Mouse (Mus musculus) left cerebral cortex, postnatal 25 days (tissue): Measurements from ENCODE around the gene Ctbs. TPM values are rescaled to one million over a fixed set of nuclear protein-coding genes. Genes with fewer than 3 reads are reported as not detected.
"Not testable (repeated sequence)": the region's sequence is repeated elsewhere in the genome, so short reads cannot be mapped to it uniquely, and the experiment has no call there.

Experiments
- DNase-seq, 2 experiments: peaks; one replicate each; pipeline ENCODE4 v3.0.0; 2022; ENCODE audit warnings: low spot score in 2 of 2, mixed read lengths in 1 of 2
- intact Hi-C: fragments of 180-260 bp; cut with DNase I; formaldehyde crosslinking; loops from one replicate; pipeline ENCODE4 v1.15.1; 2025
- total RNA-seq, 2 experiments: library from RNA; stranded (reverse); gene quantifications; 2 replicates each; pipeline ENCODE4 v1.2.3; 2021

The Ctbs gene
- total RNA-seq, 2 experiments from 2014 or later, result 6.3 to 8.4 TPM

- no peak for DNase-seq
- intact Hi-C loops, result no loop called here
These were observed 23.7 kb upstream of the Ctbs start for GRCm38 (mm10) chr3:146425902-146426301.

- intact Hi-C loops, result no loop called here
- DNase-seq, result no peak
These were observed 23.1 kb upstream of the Ctbs start for GRCm38 (mm10) chr3:146426489-146426888.

GRCm38 (mm10) chr3:146433063-146433462, 16.5 kb upstream of the Ctbs start:
- intact Hi-C loops, result not testable (repeated sequence)

GRCm38 (mm10) chr3:146433681-146434350, 15.8 kb upstream of the Ctbs start:
- DNase-seq, result no peak
- intact Hi-C loops, result no loop called here

More at GRCm38 (mm10) chr3:146433063-146433462, 16.5 kb upstream of the Ctbs start:
- DNase-seq, result not testable (repeated sequence)

- DNase-seq, result no peak
- intact Hi-C loops, result no loop called here
These were observed 14.9 kb upstream of the Ctbs start for GRCm38 (mm10) chr3:146434686-146435085.

GRCm38 (mm10) chr3:146435533-146435932, 14.1 kb upstream of the Ctbs start:
- intact Hi-C loops, result no loop called here
- DNase-seq, result no peak

- intact Hi-C loops, result no loop called here
- DNase-seq, result no peak
These were observed 13.5 kb upstream of the Ctbs start for GRCm38 (mm10) chr3:146436114-146436513.

GRCm38 (mm10) chr3:146440011-146440410, 9.6 kb upstream of the Ctbs start:
- DNase-seq, result no peak
- intact Hi-C loops, result no loop called here

- intact Hi-C loops, result no loop called here
- DNase-seq, result peak in 1 of 2 experiments; percentile 60
These were observed 9.2 kb upstream of the Ctbs start for GRCm38 (mm10) chr3:146440422-146440821.

- DNase-seq, result no peak
- intact Hi-C loops, result no loop called here
These were observed 7.1 kb upstream of the Ctbs start for GRCm38 (mm10) chr3:146442484-146442883.

GRCm38 (mm10) chr3:146442936-146443335, 6.7 kb upstream of the Ctbs start:
- no peak for DNase-seq
- intact Hi-C loops, result no loop called here

GRCm38 (mm10) chr3:146443380-146443779, 6.2 kb upstream of the Ctbs start:
- intact Hi-C loops, result no loop called here
- no peak for DNase-seq

GRCm38 (mm10) chr3:146444880-146445279, 4.7 kb upstream of the Ctbs start:
- intact Hi-C loops, result no loop called here
- no peak for DNase-seq

GRCm38 (mm10) chr3:146447156-146447555, 2.4 kb upstream of the Ctbs start:
- intact Hi-C loops, result no loop called here
- DNase-seq, result no peak

GRCm38 (mm10) chr3:146447598-146447997, 2.0 kb upstream of the Ctbs start:
- intact Hi-C loops, result no loop called here
- DNase-seq, result no peak

GRCm38 (mm10) chr3:146448372-146448771, 1.2 kb upstream of the Ctbs start:
- intact Hi-C loops, result no loop called here
- no peak for DNase-seq

- intact Hi-C loops, result no loop called here
- no peak for DNase-seq
These were observed 626 bp upstream of the Ctbs start for GRCm38 (mm10) chr3:146448969-146449368.

- DNase-seq, result peak; percentile 91 to 95
- intact Hi-C loops, result loop anchor here (2.0 to 10.0 kb wide), 2 partner anchors 106 to 334 kb away; no protein-coding TSS in a partner anchor
These were observed 811 bp downstream of the Ctbs start for GRCm38 (mm10) chr3:146450371-146450841.

- intact Hi-C loops, result loop anchor here (2.0 to 10.0 kb wide), 2 partner anchors 107 to 333 kb away; no protein-coding TSS in a partner anchor
- DNase-seq, result no peak
These were observed 1.8 kb downstream of the Ctbs start for GRCm38 (mm10) chr3:146451375-146451774.

GRCm38 (mm10) chr3:146462939-146463338, 13.3 kb downstream of the Ctbs start:
- DNase-seq, result no peak
- intact Hi-C loops, result no loop called here

- no peak for DNase-seq
- intact Hi-C loops, result no loop called here
These were observed 19.6 kb downstream of the Ctbs start for GRCm38 (mm10) chr3:146469226-146469625.

- DNase-seq, result no peak
- intact Hi-C loops, result no loop called here
These were observed 23.1 kb downstream of the Ctbs start for GRCm38 (mm10) chr3:146472657-146473056.
